ENCODE assay signal across 8 mouse cellular contexts in the genomic region with DNA sequence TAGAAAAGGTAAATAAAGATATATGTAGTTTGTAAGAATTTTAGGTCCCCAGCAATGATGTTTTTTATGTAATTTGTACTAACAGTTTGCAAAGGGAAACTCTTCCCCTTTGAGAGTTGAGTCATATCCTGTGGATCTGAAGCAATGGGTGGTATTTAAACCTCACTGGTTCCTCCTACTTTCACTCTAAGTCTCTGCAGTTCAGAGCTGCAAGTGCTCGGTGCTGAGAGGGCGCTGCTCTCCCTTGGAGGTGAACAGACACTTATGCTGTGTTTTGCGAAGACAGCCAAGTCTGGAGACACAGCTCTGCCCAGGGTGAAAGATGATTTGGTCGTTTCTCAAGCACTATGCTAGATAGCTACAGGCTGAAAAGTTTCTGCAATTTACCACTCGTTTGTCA.
DNase-seq lines count a peak whose midpoint lies in the region; ATAC-seq and TF ChIP-seq lines count a peak whose summit lies in the region.

No protein-coding gene starts in this region.

- H3K36me3 ChIP-seq in lung, embryonic 14.5 days (ENCODE audit: insufficient read depth): no peaks in the 10 kb centered on the region
- H3K36me3 ChIP-seq in splenic B cell, adult 2 months (ENCODE audit: control insufficient read depth, insufficient read depth, low read length, poor library complexity, severe bottlenecking): no peaks in the 10 kb centered on the region

- no peaks in the 10 kb centered on the region for H3K4me1 ChIP-seq in lung, embryonic 14.5 days (ENCODE audit: insufficient read depth)

- WGBS in lung, embryonic 14.5 days: 24% methylated on average over 5 of the region's 5 CpGs

- no peak for ATAC-seq in lung, embryonic 14.5 days (ENCODE audit: insufficient read depth)
- no peak for ATAC-seq in erythroid progenitor cell, adult 5-6 weeks (replicated peaks; ENCODE audit: low FRiP score, poor library complexity, severe bottlenecking)

- no peaks in the 10 kb centered on the region for H3K27me3 ChIP-seq in lung, embryonic 14.5 days (ENCODE audit: insufficient read depth, low read length)
- no peaks in the 10 kb centered on the region for H3K27me3 ChIP-seq in splenic B cell, adult 2 months (ENCODE audit: control insufficient read depth, insufficient read depth, low read length, poor library complexity, severe bottlenecking)

- no peak overlapping the region for H3K4me2 ChIP-seq in lung, embryonic 14.5 days

- no peak overlapping the region for H3K27ac ChIP-seq in lung, embryonic 14.5 days (ENCODE audit: low read depth)

- no peaks in the 10 kb centered on the region for H3K9me3 ChIP-seq in lung, embryonic 14.5 days (ENCODE audit: low read depth, low read length)

- peak; percentile 34 for DNase-seq in layer of hippocampus, adult 11-12 months (ENCODE audit: low spot score)
- no peak for DNase-seq in layer of hippocampus, postnatal 25 days (ENCODE audit: extremely low spot score in 1 of 2, low spot score in 1 of 2)
- DNase-seq in NIH3T3 (ENCODE audit: low read depth): peak; percentile 25
- peak; percentile 7 for DNase-seq in heart, postnatal 25 days (ENCODE audit: low spot score)
- DNase-seq in lung, embryonic 14.5 days: peak; percentile 17
- DNase-seq in splenic B cell, adult 2 months (ENCODE audit: low read depth, low spot score): peak; percentile 38
- DNase-seq in retina, embryonic 14.5 days (ENCODE audit: low spot score): no peak

- intact Hi-C loops in heart, postnatal 25 days (cut with DNase I): no loop called here

- H3K9ac ChIP-seq in lung, embryonic 14.5 days: no peak overlapping the region

- no peak overlapping the region for H3K4me3 ChIP-seq in lung, embryonic 14.5 days (ENCODE audit: low read depth, low read length)

- TF ChIP-seq CTCF in lung, embryonic 14.5 days (IDR thresholded peaks at IDR 0.05; ENCODE audit: low read depth): no peak

Comparison
In these comparisons a context has a peak if more than half of its experiments do, and no peak if none do; other contexts are left out.
1. DNase-seq: peak in layer of hippocampus, adult 11-12 months (single experiment), NIH3T3 (single experiment), heart, postnatal 25 days (single experiment), lung, embryonic 14.5 days (single experiment) and splenic B cell, adult 2 months (single experiment); none in layer of hippocampus, postnatal 25 days (0 of 2) and retina, embryonic 14.5 days (single experiment).